ENCODE assay signal across 8 mouse cellular contexts in genomic region chr14:51913960-51914762, GRCm38 (mm10). TPM values are rescaled to one million over a fixed set of nuclear protein-coding genes. Genes with fewer than 3 reads are reported as not detected.
A peak's percentile ranks its signal among the peaks of the same experiment; 100 is the strongest.
DNase-seq lines count a peak whose midpoint lies in the region; ATAC-seq and TF ChIP-seq lines count a peak whose summit lies in the region.

Ndrg2 (minus strand) TSS chr14:51914158.

- no peak for TF ChIP-seq RAD21 in MEL (IDR thresholded peaks at IDR 0.05; ENCODE audit: low read depth, low read length)

- WGBS in cerebellum, adult 2 months: 6% methylated on average over 23 of the region's 23 CpGs
- WGBS in liver, embryonic 16.5 days (ENCODE audit: insufficient replicate concordance): 6% methylated on average over 23 of the region's 23 CpGs
- 2% methylated on average over 21 of the region's 23 CpGs for WGBS in neural tube, embryonic 12.5 days

- H3K9me3 ChIP-seq in MEL (replicated peaks; ENCODE audit: insufficient read depth, low read length): no peaks in the 10 kb centered on the region
- no peaks in the 10 kb centered on the region for H3K9me3 ChIP-seq in liver, embryonic 16.5 days (replicated peaks; ENCODE audit: control insufficient read depth, low read length)
- no peaks in the 10 kb centered on the region for H3K9me3 ChIP-seq in neural tube, embryonic 12.5 days

- no peak for TF ChIP-seq EP300 in MEL (IDR thresholded peaks at IDR 0.05; ENCODE audit: low read depth in 1 of 2, low read length in 2 of 2)

- peak within 1 kb of the TSS; percentile 54 for H3K9ac ChIP-seq in MEL (ENCODE audit: control insufficient read depth, low read depth, low read length, poor library complexity, severe bottlenecking)
- H3K9ac ChIP-seq in liver, embryonic 16.5 days (ENCODE audit: low read depth, low read length): peak within 1 kb of the TSS; percentile 49
- H3K9ac ChIP-seq in neural tube, embryonic 12.5 days: peak within 1 kb of the TSS; percentile 67

- DNase-seq in MEL (ENCODE audit: low read depth, low spot score): peak; percentile 39
- peak; percentile 58 to 73 for DNase-seq in cerebellum, adult 2 months
- DNase-seq in frontal cortex, adult 2 months (ENCODE audit: extremely low spot score in 1 of 2, low spot score in 1 of 2): peak; percentile 69 to 75
- DNase-seq in heart, postnatal 36 days: peak; percentile 84 to 87
- peak; percentile 59 to 81 for DNase-seq in layer of hippocampus, adult 18-20 months (ENCODE audit: low spot score in 2 of 2)
- peak; percentile 50 to 52 for DNase-seq in thymus, postnatal 10 days (ENCODE audit: low spot score in 2 of 2)

- ATAC-seq in liver, embryonic 16.5 days (ENCODE audit: low read depth): no peak
- peak; percentile 67 for ATAC-seq in neural tube, embryonic 12.5 days (ENCODE audit: low FRiP score, low read depth)

- peaks cover 0 to 5% of the 10 kb centered on the region in 2 experiments; a peak in 2 of 4 replicates for H3K36me3 ChIP-seq in MEL (ENCODE audit: control insufficient read depth in 1 of 2, insufficient read depth in 2 of 2, low read length in 2 of 2)
- peaks cover 4% of the 10 kb centered on the region; the same call in 1 of the 2 replicates for H3K36me3 ChIP-seq in liver, embryonic 16.5 days (ENCODE audit: control insufficient read depth, insufficient read depth)
- H3K36me3 ChIP-seq in neural tube, embryonic 12.5 days: no peaks in the 10 kb centered on the region

- H3K4me3 ChIP-seq in MEL (ENCODE audit: control insufficient read depth in 1 of 2, insufficient read depth in 1 of 2, low read depth in 2 of 2, low read length in 2 of 2): peak within 1 kb of the TSS; percentile 70 to 97
- H3K4me3 ChIP-seq in cerebellum, adult 2 months (replicated peaks; ENCODE audit: insufficient read depth, low read depth, low read length): peak within 1 kb of the TSS; percentile 71
- H3K4me3 ChIP-seq in liver, embryonic 16.5 days (ENCODE audit: low read depth, low read length): peak within 1 kb of the TSS; percentile 63
- peak within 1 kb of the TSS; percentile 55 for H3K4me3 ChIP-seq in neural tube, embryonic 12.5 days

- no peaks in the 10 kb centered on the region for H3K79me2 ChIP-seq in MEL (ENCODE audit: control insufficient read depth, insufficient read depth, low read length, poor library complexity)

- intact Hi-C loops in heart, postnatal 36 days (cut with DNase I): no loop called here

- TF ChIP-seq CTCF in MEL (IDR thresholded peaks at IDR 0.05 in 2 of 3, conservative IDR thresholded peaks at IDR 0.05 in 1 of 3; ENCODE audit: control insufficient read depth in 1 of 3, insufficient read depth in 1 of 3, low read depth in 2 of 3, low read length in 3 of 3, poor library complexity in 1 of 3, severe bottlenecking in 1 of 3): no peak
- no peak for TF ChIP-seq CTCF in cerebellum, adult 2 months (IDR thresholded peaks at IDR 0.05; ENCODE audit: borderline replicate concordance, insufficient read depth, low read depth, low read length)

- H3K27ac ChIP-seq in MEL (ENCODE audit: control insufficient read depth, low read depth, low read length): no peak within 1 kb of the TSS
- peak within 1 kb of the TSS; percentile 54; the same call in 1 of the 2 replicates for H3K27ac ChIP-seq in cerebellum, adult 2 months (ENCODE audit: insufficient read depth, low read length)
- peak within 1 kb of the TSS; percentile 55 for H3K27ac ChIP-seq in liver, embryonic 16.5 days (ENCODE audit: low read length)
- no peak within 1 kb of the TSS for H3K27ac ChIP-seq in neural tube, embryonic 12.5 days

- H3K4me1 ChIP-seq in MEL (ENCODE audit: control insufficient read depth in 1 of 2, insufficient read depth in 2 of 2, low read length in 2 of 2): peaks cover 2 to 9% of the 10 kb centered on the region in 2 experiments
- H3K4me1 ChIP-seq in cerebellum, adult 2 months (ENCODE audit: control insufficient read depth, insufficient read depth, low read length): 0 out of 2 replicates have a peak, but pooled peaks cover 3% of the 10 kb centered on the region
- peaks cover 10% of the 10 kb centered on the region for H3K4me1 ChIP-seq in liver, embryonic 16.5 days (ENCODE audit: control insufficient read depth, low read depth, low read length)
- peaks cover 21% of the 10 kb centered on the region for H3K4me1 ChIP-seq in neural tube, embryonic 12.5 days

- TF ChIP-seq POLR2A in MEL (IDR thresholded peaks at IDR 0.05; ENCODE audit: control insufficient read depth in 1 of 2, insufficient read depth in 1 of 2, low read depth in 1 of 2, low read length in 2 of 2, poor library complexity in 1 of 2): no peak
- TF ChIP-seq POLR2A in cerebellum, adult 2 months (IDR thresholded peaks at IDR 0.05; ENCODE audit: borderline replicate concordance, insufficient read depth, low read length): no peak

- no peaks in the 10 kb centered on the region for H3K27me3 ChIP-seq in MEL (ENCODE audit: control insufficient read depth in 1 of 2, insufficient read depth in 2 of 2, low read length in 2 of 2)
- H3K27me3 ChIP-seq in cerebellum, adult 2 months (ENCODE audit: control insufficient read depth, insufficient read depth, low read length): no peaks in the 10 kb centered on the region
- H3K27me3 ChIP-seq in liver, embryonic 16.5 days (ENCODE audit: control insufficient read depth, insufficient read depth, low read depth, low read length): peaks cover 17% of the 10 kb centered on the region
- H3K27me3 ChIP-seq in neural tube, embryonic 12.5 days (replicated peaks): peaks cover 19% of the 10 kb centered on the region

- peak within 1 kb of the TSS; percentile 81 for H3K4me2 ChIP-seq in liver, embryonic 16.5 days (ENCODE audit: low read depth, low read length)
- H3K4me2 ChIP-seq in neural tube, embryonic 12.5 days (replicated peaks): peak within 1 kb of the TSS; percentile 100

TF ChIP-seq in MEL, 35 proteins besides CTCF, POLR2A, EP300 and RAD21:
- TF ChIP-seq MEF2A (IDR thresholded peaks at IDR 0.05; ENCODE audit: extremely low read depth, insufficient replicate concordance, low read depth, low read length, poor library complexity, severe bottlenecking) (no peak), MAZ (IDR thresholded peaks at IDR 0.05; ENCODE audit: low read depth, low read length) (no peak), TCF12 (IDR thresholded peaks at IDR 0.05; ENCODE audit: low read depth, low read length) (no peak), MYB (IDR thresholded peaks at IDR 0.05; ENCODE audit: low read depth, low read length) (no peak), ELF1 (IDR thresholded peaks at IDR 0.05; ENCODE audit: low read depth, low read length) (no peak), ZNF384 (IDR thresholded peaks at IDR 0.05; ENCODE audit: low read depth, low read length) (no peak), MAX (IDR thresholded peaks at IDR 0.05; ENCODE audit: low read length) (no peak), BHLHE40 (IDR thresholded peaks at IDR 0.05; ENCODE audit: borderline replicate concordance, low read depth, low read length) (no peak), ETS1 (IDR thresholded peaks at IDR 0.05; ENCODE audit: low read depth, low read length) (no peak), GABPA (IDR thresholded peaks at IDR 0.05; ENCODE audit: low read depth, low read length) (no peak), POLR2AphosphoS5 (IDR thresholded peaks at IDR 0.05; ENCODE audit: borderline replicate concordance, low read depth, low read length) (no peak), RCOR1 (IDR thresholded peaks at IDR 0.05; ENCODE audit: low read depth, low read length) (no peak), USF1 (IDR thresholded peaks at IDR 0.05; ENCODE audit: low read depth, low read length) (no peak), CHD2 (IDR thresholded peaks at IDR 0.05; ENCODE audit: low read length) (no peak), NRF1 (IDR thresholded peaks at IDR 0.05; ENCODE audit: insufficient read depth, low read depth, low read length, poor library complexity, severe bottlenecking) (no peak)
TF ChIP-seq in MEL: peak in this region for 0.

RNA-seq across cellular contexts. Expression of gene Ndrg2, which starts in this region (rescaled TPM):
- total RNA-seq in MEL (2012; rRNA removed): 11.2 and 17.0 TPM in 2 replicates
- 10 to 100 TPM in 1 of 2 experiments, not detected in 1; 48.6 TPM for polyA plus RNA-seq in MEL (2012; ENCODE audit: insufficient read depth in 1 of 2, insufficient read length in 2 of 2, low read depth in 1 of 2, low replicate concordance in 2 of 2, missing spikeins in 1 of 2)
- 997 and 1,033 TPM in 2 replicates for polyA plus RNA-seq in cerebellum, adult 2 months (2012; rRNA removed)
- 712 and 1,011 TPM in 2 replicates for polyA plus RNA-seq in frontal cortex, adult 2 months (2012; rRNA removed)
- 1,000 to 10,000 TPM; 1,444 to 1,487 TPM for total RNA-seq in heart, postnatal 36 days (2021)
- total RNA-seq in layer of hippocampus, adult 18-20 months (2021): 1,000 to 10,000 TPM in 1 of 2 experiments, 100 to 1,000 TPM in 1; 922 to 1,028 TPM
- 51.8 and 66.4 TPM in 2 replicates for polyA plus RNA-seq in liver, embryonic 16.5 days (2015; fragmentation: Nextera tagmentation; extraction: Ambion mirVana)
- polyA plus RNA-seq in neural tube, embryonic 12.5 days (2016; fragmentation: Nextera tagmentation; extraction: Ambion mirVana): 31.2 and 37.5 TPM in 2 replicates

Comparison
In these comparisons a context has a peak if more than half of its experiments do, and no peak if none do; other contexts are left out.
1. RNA of gene Ndrg2 (total RNA-seq): 1,444 to 1,487 TPM in heart, postnatal 36 days and 922 to 1,028 TPM in layer of hippocampus, adult 18-20 months; 11.2 to 17.0 TPM in MEL; every median in the first group is over 10 times any median in the second.
2. RNA of gene Ndrg2 (polyA plus RNA-seq): 997 to 1,033 TPM in cerebellum, adult 2 months and 712 to 1,011 TPM in frontal cortex, adult 2 months; 51.8 to 66.4 TPM in liver, embryonic 16.5 days, 48.6 TPM in MEL and 31.2 to 37.5 TPM in neural tube, embryonic 12.5 days; every median in the first group is over 10 times any median in the second.
3. H3K27ac ChIP-seq: peak in cerebellum, adult 2 months (single experiment) and liver, embryonic 16.5 days (single experiment); none in MEL (single experiment) and neural tube, embryonic 12.5 days (single experiment).
4. Peak in every context shown above with its lines, with median percentiles within 50 percentile points of each other: DNase-seq, H3K4me3 ChIP-seq and H3K9ac ChIP-seq.